Mouse (Mus musculus) heart, adult 2 months (tissue): ENCODE results near the gene Prpsap1. TPM values are rescaled to one million over a fixed set of nuclear protein-coding genes. Genes with fewer than 3 reads are reported as not detected.
A peak's percentile ranks its signal among the peaks of the same experiment; 100 is the strongest.

Experiments
- DNase-seq, 2 experiments: peaks; one replicate each; pipeline ENCODE4 v3.0.0; 2021
- H3K27ac ChIP-seq: fragments of 200-600 bp; 2 replicates; pipeline ENCODE4 v1.8.1; 2022
- H3K27me3 ChIP-seq: fragments of 200-500 bp; 2 replicates; pipeline ENCODE4 v1.6.1; 2012; ENCODE audit warnings: mild to moderate bottlenecking, low read length, inconsistent platforms, mixed read lengths; ENCODE audit not compliant: control insufficient read depth, insufficient read depth
- H3K36me3 ChIP-seq: fragments of 200-500 bp; 2 replicates; pipeline ENCODE4 v1.6.1; 2012; ENCODE audit warnings: low read length, inconsistent platforms; ENCODE audit not compliant: control insufficient read depth, insufficient read depth
- H3K4me1 ChIP-seq: fragments of 200-500 bp; 2 replicates; pipeline ENCODE4 v1.6.1; 2011; ENCODE audit warnings: low read length; ENCODE audit not compliant: control insufficient read depth, insufficient read depth
- H3K4me3 ChIP-seq: fragments of 200-600 bp; 2 replicates; pipeline ENCODE4 v1.8.1; 2022
- H3K79me2 ChIP-seq: fragments of 200-500 bp; replicated peaks from 2 replicates; pipeline ENCODE4 v1.6.1; 2012; ENCODE audit warnings: mild to moderate bottlenecking, inconsistent platforms, low read length, moderate library complexity, mixed read lengths; ENCODE audit not compliant: control insufficient read depth, insufficient read depth
- H3K9ac ChIP-seq: fragments of 200-500 bp; 2 replicates; pipeline ENCODE4 v1.6.1; 2012; ENCODE audit warnings: low read depth, mild to moderate bottlenecking, control low read depth, inconsistent platforms, low read length, mixed read lengths
- CTCF ChIP-seq: fragments of 200-600 bp; IDR thresholded peaks from 2 replicates; pipeline ENCODE4 v1.8.1; 2022; ENCODE audit warnings: antibody characterized with exemption, mild to moderate bottlenecking, moderate library complexity
- EP300 ChIP-seq: fragments of 200-500 bp; IDR thresholded peaks from 2 replicates; pipeline ENCODE4 v1.6.1; 2011; ENCODE audit warnings: low read depth, low read length, control low read depth; ENCODE audit not compliant: insufficient read depth
- POLR2A ChIP-seq: fragments of 200-500 bp; IDR thresholded peaks from 2 replicates; pipeline ENCODE4 v1.6.1; 2011; ENCODE audit warnings: mild to moderate bottlenecking, low read depth, low read length, control low read depth; ENCODE audit not compliant: insufficient read depth
- WGBS: fragments of 180-500 bp; shearing (Covaris S2); methylation state at CpG from one replicate; pipeline ENCODE4 v1.1.7; 2018; 5-methylcytosine and 5-hydroxymethylcytosine counted together
- intact Hi-C: fragments of 180-260 bp; cut with DNase I; formaldehyde crosslinking; loops from one replicate; pipeline ENCODE4 v1.15.1; 2025
- polyA plus RNA-seq: library from polyadenylated mRNA; depleted of rRNA; stranded (reverse); fragments of >200 nt; gene quantifications from 2 replicates; pipeline ENCODE4 v1.2.3, GENCODE M21; 2012
- total RNA-seq, 2 experiments: library from RNA; stranded (reverse); gene quantifications; 2 replicates each; pipeline ENCODE4 v1.2.3; 2021

Gene Prpsap1
- total and polyA plus RNA-seq, 3 experiments = 28.9 to 37.3 (median 30.0) TPM

- Histone ChIP-seq H3K4me1 (no peaks in the 10 kb centered on the region; the same call in 1 of the 2 replicates), H3K36me3 (no peaks in the 10 kb centered on the region), H3K79me2 (no peaks in the 10 kb centered on the region), H3K4me3 (peak overlapping the region; percentile 62), H3K9ac (peak overlapping the region; percentile 77; the same call in 1 of the 2 replicates), H3K27me3 (peaks cover 4% of the 10 kb centered on the region), H3K27ac (peak overlapping the region; percentile 38; the same call in 1 of the 2 replicates)
- intact Hi-C loops = loop anchor here (1.0 to 5.0 kb wide), 2 partner anchors 33 to 42 kb away; partner anchors contain the start of gene Prpsap1
- TF ChIP-seq EP300 (peak; percentile 94), POLR2A (no peak), CTCF (peak; percentile 90)
- DNase-seq = peak; percentile 75
- 16% methylated on average over 20 of the region's 20 CpGs for WGBS
These were observed 40.3 kb upstream of the Prpsap1 start for GRCm38 (mm10) chr11:116534154-116534865.

GRCm38 (mm10) chr11:116533341-116534153 is 39.5 kb upstream of the Prpsap1 start:
- peak overlapping the region; percentile 38 for H3K27ac ChIP-seq
- peak overlapping the region; percentile 77 for H3K9ac ChIP-seq
- H3K36me3 ChIP-seq = no peaks in the 10 kb centered on the region
- peak overlapping the region; percentile 62 for H3K4me3 ChIP-seq
- peak; percentile 46 to 60 for DNase-seq
- intact Hi-C loops = loop anchor here (1.0 to 5.0 kb wide), 2 partner anchors 32 to 41 kb away; partner anchors contain the start of gene Prpsap1
- no peak for TF ChIP-seq EP300
- TF ChIP-seq POLR2A = no peak
- no peak for TF ChIP-seq CTCF
- peaks cover 4% of the 10 kb centered on the region for H3K27me3 ChIP-seq
- under 1% methylated on average over 62 of the region's 63 CpGs for WGBS
- no peaks in the 10 kb centered on the region for H3K79me2 ChIP-seq
- H3K4me1 ChIP-seq = no peaks in the 10 kb centered on the region; the same call in 1 of the 2 replicates

- under 1% methylated on average over 50 of the region's 50 CpGs for WGBS
- Histone ChIP-seq H3K27me3 (peaks cover 4% of the 10 kb centered on the region), H3K36me3 (no peaks in the 10 kb centered on the region), H3K4me3 (peak overlapping the region; percentile 62), H3K4me1 (no peaks in the 10 kb centered on the region; the same call in 1 of the 2 replicates), H3K9ac (peak overlapping the region; percentile 77), H3K27ac (peak overlapping the region; percentile 38), H3K79me2 (no peaks in the 10 kb centered on the region)
- intact Hi-C loops = loop anchor here (5.0 kb wide), 1 partner anchor 41 kb away; the partner anchor contains the start of gene Prpsap1
- TF ChIP-seq CTCF (peak; percentile 57), EP300 (no peak), POLR2A (no peak)
- peak; percentile 85 for DNase-seq
These were observed 38.9 kb upstream of the Prpsap1 start for GRCm38 (mm10) chr11:116532810-116533338.

- WGBS = under 1% methylated on average over 30 of the region's 30 CpGs
- peak; percentile 25 to 45 for DNase-seq
- Histone ChIP-seq H3K36me3 (no peaks in the 10 kb centered on the region), H3K4me3 (peak overlapping the region; percentile 62), H3K9ac (peak overlapping the region; percentile 77), H3K27ac (peak overlapping the region; percentile 0; the same call in 1 of the 2 replicates), H3K4me1 (no peaks in the 10 kb centered on the region; the same call in 1 of the 2 replicates), H3K79me2 (no peaks in the 10 kb centered on the region), H3K27me3 (peaks cover 4% of the 10 kb centered on the region)
- TF ChIP-seq POLR2A = no peak
- TF ChIP-seq EP300 = no peak
- intact Hi-C loops = loop anchor here (5.0 kb wide), 1 partner anchor 40 kb away; the partner anchor contains the start of gene Prpsap1
These were observed 38.3 kb upstream of the Prpsap1 start for GRCm38 (mm10) chr11:116532262-116532809.

GRCm38 (mm10) chr11:116531371-116532191 is 37.6 kb upstream of the Prpsap1 start:
- intact Hi-C loops = loop anchor here (5.0 kb wide), 1 partner anchor 39 kb away; the partner anchor contains the start of gene Prpsap1
- H3K27me3 ChIP-seq = peaks cover 4% of the 10 kb centered on the region
- DNase-seq = peak; percentile 38 to 46

More at GRCm38 (mm10) chr11:116531371-116532191, 37.6 kb upstream of the Prpsap1 start:
- TF ChIP-seq CTCF (no peak), POLR2A (no peak), EP300 (no peak)
- Histone ChIP-seq H3K9ac (0 out of 2 replicates have a peak overlapping the region, but pooled peaks have one; percentile 34), H3K4me1 (no peaks in the 10 kb centered on the region; the same call in 1 of the 2 replicates), H3K36me3 (no peaks in the 10 kb centered on the region), H3K79me2 (no peaks in the 10 kb centered on the region), H3K27ac (no peak overlapping the region), H3K4me3 (peak overlapping the region; percentile 62)
- WGBS = 2% methylated on average over 48 of the region's 48 CpGs
